Comparison of ENCODE assay signal across 8 mouse cellular contexts in the genomic region with DNA sequence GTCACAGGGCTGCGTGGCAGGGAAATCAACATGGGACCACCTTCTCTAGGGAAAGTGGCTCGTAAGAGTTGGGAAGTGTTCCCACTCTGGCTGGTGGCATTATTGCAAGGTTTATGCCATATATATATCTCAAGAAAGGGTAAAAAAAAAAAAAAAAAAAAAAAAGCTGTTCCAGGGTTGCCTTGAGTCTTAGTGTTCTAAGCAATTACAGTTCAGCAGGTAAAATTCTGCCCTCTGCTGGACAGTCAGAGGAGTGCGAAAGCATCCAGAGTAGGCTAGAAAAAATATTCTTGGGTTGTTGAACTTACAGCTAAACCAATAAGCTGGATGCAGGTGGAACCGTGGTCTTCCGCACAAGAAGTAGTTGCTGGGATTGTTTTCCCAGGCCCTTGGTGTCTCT.
DNase-seq lines count a peak whose midpoint lies in the region; ATAC-seq lines count a peak whose summit lies in the region.

No protein-coding gene starts in this region.

- intact Hi-C loops in left cerebral cortex, postnatal 14 days (cut with DNase I): loop anchor here (2.0 kb wide), 1 partner anchor 365 kb away; no protein-coding TSS in a partner anchor

- WGBS in kidney, embryonic 14.5 days: 78% methylated on average over 5 of the region's 5 CpGs

- no peak overlapping the region for H3K4me2 ChIP-seq in kidney, embryonic 14.5 days (replicated peaks; ENCODE audit: low read depth, low read length)

- ATAC-seq in kidney, embryonic 14.5 days (ENCODE audit: low FRiP score, low TSS enrichment): no peak

- no peaks in the 10 kb centered on the region for H3K9me3 ChIP-seq in kidney, embryonic 14.5 days (ENCODE audit: control insufficient read depth, low read length)

- H3K27me3 ChIP-seq in kidney, embryonic 14.5 days (ENCODE audit: control insufficient read depth, insufficient read depth, low read length): no peaks in the 10 kb centered on the region

- H3K4me3 ChIP-seq in kidney, embryonic 14.5 days (ENCODE audit: low read length): no peak overlapping the region

- H3K36me3 ChIP-seq in kidney, embryonic 14.5 days (ENCODE audit: control insufficient read depth, insufficient read depth, low read length): peaks cover 35% of the 10 kb centered on the region

- H3K27ac ChIP-seq in kidney, embryonic 14.5 days (ENCODE audit: low read depth, low read length): no peak overlapping the region

- no peak overlapping the region for H3K9ac ChIP-seq in kidney, embryonic 14.5 days (ENCODE audit: low read depth, low read length)

- peak; percentile 43 for DNase-seq in kidney, adult 18-20 months
- peak; percentile 74 for DNase-seq in MN1 (ENCODE audit: low spot score)
- DNase-seq in cerebellum, postnatal 14 days: peak; percentile 70 to 74
- peak; percentile 27 to 77 for DNase-seq in frontal cortex, postnatal 36 days (ENCODE audit: low spot score in 2 of 2)
- DNase-seq in left cerebral cortex, postnatal 14 days (ENCODE audit: low spot score in 2 of 2): peak; percentile 73 to 76
- peak; percentile 22 for DNase-seq in neural tube, embryonic 10.5 days (ENCODE audit: extremely low spot score, low spot score)
- no peak for DNase-seq in urinary bladder, adult 18-20 months (ENCODE audit: low spot score in 2 of 2)

- H3K4me1 ChIP-seq in kidney, embryonic 14.5 days (ENCODE audit: control insufficient read depth, insufficient read depth, low read length): no peaks in the 10 kb centered on the region

Comparison
In these comparisons a context has a peak if more than half of its experiments do, and no peak if none do; other contexts are left out.
1. DNase-seq: peak in kidney, adult 18-20 months (single experiment), MN1 (single experiment), cerebellum, postnatal 14 days (2 of 2), frontal cortex, postnatal 36 days (2 of 2), left cerebral cortex, postnatal 14 days (2 of 2) and neural tube, embryonic 10.5 days (single experiment); none in urinary bladder, adult 18-20 months (0 of 2).